Mouse (Mus musculus) left cerebral cortex, postnatal 14 days (tissue): ENCODE data around the gene Prss42. TPM values are rescaled to one million over a fixed set of nuclear protein-coding genes. Genes with fewer than 3 reads are reported as not detected.
A peak's percentile ranks its signal among the peaks of the same experiment; 100 is the strongest.

ENCODE experiments used
- DNase-seq, 2 experiments: peaks; one replicate each; pipeline ENCODE4 v3.0.0; 2021 to 2022; ENCODE audit warnings: low spot score in 2 of 2, mixed read lengths in 1 of 2
- intact Hi-C: fragments of 180-260 bp; cut with DNase I; formaldehyde crosslinking; loops from one replicate; pipeline ENCODE4 v1.15.1; 2025
- long read RNA-seq, 2 experiments: library from polyadenylated mRNA; stranded (forward); transcript quantifications; one replicate each; pipeline ENCODE4 v2.0.0; 2021
- total RNA-seq, 2 experiments: library from RNA; stranded (reverse); gene quantifications; 2 replicates each; pipeline ENCODE4 v1.2.3; 2021

The Prss42 gene
- total RNA-seq, result not detected
- long read RNA-seq, experiment 1, result 0 reads
- long read RNA-seq, experiment 2, result 0 reads

DNA sequence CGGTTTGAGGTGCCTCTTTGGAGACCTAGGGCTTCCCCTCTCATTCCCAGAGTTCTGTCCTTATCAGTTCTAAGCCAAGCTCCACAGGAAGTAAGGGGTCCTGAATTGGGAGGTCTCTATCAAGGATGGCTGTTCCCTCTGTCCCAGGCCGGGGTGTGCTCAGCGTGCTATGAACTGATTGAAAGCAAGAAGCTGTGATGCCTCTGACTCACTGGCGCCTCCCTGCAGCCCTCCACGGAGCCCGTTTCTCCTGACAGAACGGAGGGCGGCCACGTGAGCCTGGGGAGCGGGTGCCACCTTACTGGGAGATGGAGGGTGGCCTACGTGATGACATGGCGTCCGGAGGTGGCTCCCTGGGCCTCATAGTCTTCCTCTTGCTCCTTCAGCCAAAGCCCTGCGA lies at the start of gene Prss42:
Prss42 (plus strand) TSS at position 301 of the 400 bp plus-strand sequence.
- intact Hi-C loops, result no loop called here
- no peak for DNase-seq

DNA sequence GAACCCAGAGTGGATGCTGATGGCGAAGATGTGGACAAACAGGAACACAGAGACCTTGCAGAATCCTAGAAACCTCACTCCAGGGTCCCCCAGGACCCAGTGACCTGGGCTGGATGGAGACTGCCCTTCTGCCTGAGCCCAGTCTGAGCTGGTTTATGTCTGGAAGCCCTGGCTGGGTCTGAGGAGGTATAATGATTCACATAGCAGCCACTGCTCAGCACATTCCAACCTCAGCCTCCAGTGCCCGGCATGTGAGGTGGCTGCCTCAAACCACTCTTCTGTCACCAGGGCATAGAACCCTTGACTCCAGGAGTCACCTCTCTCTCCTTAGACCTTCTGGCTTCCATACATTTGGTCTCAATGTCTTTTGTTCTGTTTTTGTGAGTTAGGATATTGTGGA lies 49.5 kb upstream of the Prss42 start:
- no peak for DNase-seq
- intact Hi-C loops, result no loop called here

GRCm38 (mm10) chr9:110750404-110751187 lies 47.4 kb upstream of the Prss42 start:
- no peak for DNase-seq
- intact Hi-C loops, result no loop called here

GRCm38 (mm10) chr9:110751412-110751811 lies 46.6 kb upstream of the Prss42 start:
- intact Hi-C loops, result no loop called here
- DNase-seq, result no peak

- intact Hi-C loops, result no loop called here
Measured at GRCm38 (mm10) chr9:110752917-110753435, 45.0 kb upstream of the Prss42 start.

GRCm38 (mm10) chr9:110753773-110754172 lies 44.2 kb upstream of the Prss42 start:
- DNase-seq, result no peak
- intact Hi-C loops, result no loop called here

More at GRCm38 (mm10) chr9:110752917-110753435, 45.0 kb upstream of the Prss42 start:
- no peak for DNase-seq

GRCm38 (mm10) chr9:110757816-110758215 lies 40.1 kb upstream of the Prss42 start:
- DNase-seq, result no peak
- intact Hi-C loops, result no loop called here

DNA sequence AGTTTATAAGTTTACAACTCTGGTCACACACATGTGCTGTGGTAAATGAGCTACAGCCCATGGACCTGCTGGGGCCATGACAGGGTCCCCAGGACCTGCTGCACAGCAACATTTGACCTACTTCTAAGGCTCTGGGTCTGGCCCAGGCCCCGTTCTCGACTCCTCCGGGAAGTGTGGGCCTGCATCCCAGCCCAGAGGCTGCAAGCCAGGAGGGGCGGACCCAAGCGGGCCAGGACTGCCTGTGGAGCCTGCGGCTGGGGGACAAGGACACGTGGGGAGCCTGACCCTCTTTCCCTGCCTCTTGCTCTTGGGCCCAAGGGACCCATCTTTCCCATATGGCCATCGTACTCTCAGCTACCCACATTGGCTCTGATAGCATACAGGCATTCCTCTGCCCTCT lies 39.4 kb upstream of the Prss42 start:
- DNase-seq, result peak; percentile 31 to 41
- intact Hi-C loops, result no loop called here

GRCm38 (mm10) chr9:110759265-110759664 lies 38.7 kb upstream of the Prss42 start:
- peak in 1 of 2 experiments; percentile 53 for DNase-seq
- intact Hi-C loops, result no loop called here

DNA sequence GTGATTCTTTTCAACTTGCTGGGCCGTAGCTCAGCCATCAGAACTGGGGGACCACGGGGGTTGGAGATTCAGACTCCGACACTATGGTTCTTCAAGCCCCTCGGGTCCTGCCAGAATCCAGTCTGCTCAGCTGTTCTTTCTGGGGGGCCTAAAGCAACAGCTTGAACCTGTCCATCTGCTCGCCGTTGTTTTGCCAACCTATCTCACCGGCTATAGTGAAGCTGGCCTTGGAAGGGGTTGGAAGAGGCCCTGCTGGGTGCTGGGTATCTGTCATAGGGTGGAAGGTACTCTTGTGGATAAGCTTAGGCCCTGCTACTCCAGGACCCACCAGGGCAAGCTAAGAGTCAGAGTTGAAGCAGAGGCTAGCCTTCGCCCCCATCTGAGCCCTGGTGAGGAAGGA lies 37.1 kb upstream of the Prss42 start:
- no peak for DNase-seq
- intact Hi-C loops, result no loop called here

- no peak for DNase-seq
- intact Hi-C loops, result no loop called here
Measured at GRCm38 (mm10) chr9:110762763-110763162, 35.2 kb upstream of the Prss42 start.

DNA sequence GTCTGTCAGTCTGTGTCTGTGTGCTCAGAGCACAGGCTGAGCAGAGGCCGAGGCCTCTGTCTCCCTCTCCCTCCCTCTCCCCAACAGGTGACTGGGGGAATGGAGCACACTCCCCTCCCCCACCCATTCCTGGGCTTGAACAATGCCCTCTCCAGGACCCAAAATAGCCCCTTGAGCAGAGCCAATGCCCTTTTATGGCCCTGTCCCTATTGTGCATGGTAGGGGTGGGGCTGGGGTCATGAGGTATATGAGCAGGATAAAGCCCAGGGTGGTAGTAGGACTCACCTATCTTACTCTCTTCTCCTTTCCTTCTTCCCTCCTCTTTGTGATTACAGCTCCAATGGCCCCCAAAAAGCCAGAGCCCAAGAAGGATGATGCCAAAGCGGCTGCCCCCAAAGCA lies 34.6 kb upstream of the Prss42 start:
- DNase-seq, result no peak
- intact Hi-C loops, result no loop called here

- no peak for DNase-seq
- intact Hi-C loops, result no loop called here
Measured at GRCm38 (mm10) chr9:110772336-110772735, 25.6 kb upstream of the Prss42 start.

GRCm38 (mm10) chr9:110774403-110775268 lies 23.3 kb upstream of the Prss42 start:
- no peak for DNase-seq
- intact Hi-C loops, result no loop called here

GRCm38 (mm10) chr9:110775269-110776022 lies 22.5 kb upstream of the Prss42 start:
- no peak for DNase-seq
- intact Hi-C loops, result no loop called here

GRCm38 (mm10) chr9:110778100-110778499 lies 19.9 kb upstream of the Prss42 start:
- DNase-seq, result no peak

DNA sequence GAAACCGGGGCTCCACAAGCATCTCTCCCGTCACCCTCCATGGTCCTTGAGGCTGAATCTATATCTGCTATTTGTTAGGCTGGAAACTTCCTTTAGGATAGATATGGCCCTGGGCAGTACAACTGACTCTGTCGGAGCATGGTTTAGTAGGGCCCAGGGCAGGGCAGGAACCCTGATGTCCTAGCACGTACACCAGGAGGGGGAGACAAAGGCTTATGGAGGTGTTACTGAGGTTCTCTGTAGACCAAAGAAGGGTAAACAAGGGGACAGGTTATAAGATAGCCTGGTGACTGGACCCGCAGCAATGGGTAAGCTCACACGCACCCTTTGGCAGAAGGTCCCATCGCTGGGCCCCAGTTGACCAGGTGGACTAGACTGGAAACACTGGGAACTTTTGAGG lies 19.4 kb upstream of the Prss42 start:
- intact Hi-C loops, result no loop called here

More at GRCm38 (mm10) chr9:110778100-110778499, 19.9 kb upstream of the Prss42 start:
- intact Hi-C loops, result no loop called here

DNA sequence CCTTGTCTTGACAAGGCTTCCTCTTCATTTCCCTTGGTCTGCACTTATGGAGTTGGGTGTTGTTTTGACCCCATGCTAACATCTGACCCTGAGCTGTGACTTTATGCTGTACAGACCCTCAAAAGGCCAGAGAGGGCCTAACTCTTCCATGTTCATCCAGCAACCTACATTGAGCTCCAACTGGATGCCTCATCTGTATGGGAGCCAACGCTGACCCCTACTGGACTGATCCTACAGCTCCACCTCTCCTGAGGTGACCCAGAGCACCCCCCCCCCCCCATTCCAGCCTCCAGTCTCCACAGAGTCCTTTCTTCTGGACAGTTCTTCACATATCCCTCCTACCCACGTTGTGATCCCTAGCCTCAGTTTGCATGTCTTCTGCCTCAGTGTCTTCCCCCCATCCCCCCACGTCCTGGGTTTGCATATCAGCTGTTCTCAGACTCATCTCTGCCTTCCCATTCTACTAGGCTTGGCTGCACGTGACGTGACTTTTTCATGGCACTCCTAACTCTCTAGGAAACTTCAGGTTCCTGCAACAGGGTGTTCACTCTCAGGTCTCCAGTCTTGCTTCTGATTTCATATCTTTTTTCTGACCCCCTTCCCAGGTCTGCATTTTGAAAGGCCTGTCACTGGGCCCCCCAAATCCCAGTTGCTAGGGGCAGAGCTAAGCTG lies 18.6 kb upstream of the Prss42 start:
- no peak for DNase-seq
- intact Hi-C loops, result no loop called here

More for the DNA sequence above, 19.4 kb upstream of the Prss42 start:
- DNase-seq, result no peak

- peak; percentile 94 to 95 for DNase-seq
- intact Hi-C loops, result loop anchor here (2.0 to 5.0 kb wide), 3 partner anchors 64 to 369 kb away; no protein-coding TSS in a partner anchor
Measured at GRCm38 (mm10) chr9:110781256-110781721, 16.7 kb upstream of the Prss42 start.
